Mouse (Mus musculus): ENCODE results near the gene Hnrnph3. TPM values are rescaled to one million over a fixed set of nuclear protein-coding genes. Genes with fewer than 3 reads are reported as not detected.

The Hnrnph3 gene
- polyA plus RNA-seq, 1 experiment, result 18.1 TPM

DNA sequence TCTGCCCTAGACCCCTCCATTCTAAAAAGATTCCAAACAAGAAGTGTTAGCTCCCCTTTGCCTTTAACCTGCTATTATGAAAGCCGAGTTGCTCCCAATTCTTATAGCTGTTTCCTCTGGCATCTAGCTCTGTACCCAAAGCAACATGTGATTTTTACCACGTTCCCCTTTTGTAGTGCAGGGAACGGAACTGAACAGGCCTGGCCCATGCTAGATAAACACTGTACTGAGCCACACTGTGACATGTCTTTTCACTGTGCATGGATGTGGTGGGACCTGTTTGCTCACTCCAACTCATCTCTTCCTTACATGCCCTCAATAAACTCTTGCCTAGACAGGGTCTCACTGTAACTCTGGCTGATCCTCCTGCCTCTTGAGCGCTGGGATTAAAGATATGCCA, 13.7 kb downstream of the Hnrnph3 start:
- H3K27me3 ChIP-seq (ENCODE audit: control insufficient read depth, insufficient read depth, insufficient read length), result no peaks in the 10 kb centered on the region
- no peak overlapping the region for H3K4me2 ChIP-seq (ENCODE audit: low read depth)
- TF ChIP-seq POLR2AphosphoS2 (IDR thresholded peaks at IDR 0.05; ENCODE audit: insufficient read length, low read depth) (peak; percentile 38), USF1 (IDR thresholded peaks at IDR 0.05; ENCODE audit: low read depth) (no peak)
- no peaks in the 10 kb centered on the region for H3K79me2 ChIP-seq (ENCODE audit: control insufficient read depth, insufficient read depth)
- no peak overlapping the region for H3ac ChIP-seq (ENCODE audit: control insufficient read depth, insufficient read length)
- no peak overlapping the region for H3K4me3 ChIP-seq
- H3K36me3 ChIP-seq (ENCODE audit: control insufficient read depth, insufficient read depth), result peaks cover 46% of the 10 kb centered on the region

DNA sequence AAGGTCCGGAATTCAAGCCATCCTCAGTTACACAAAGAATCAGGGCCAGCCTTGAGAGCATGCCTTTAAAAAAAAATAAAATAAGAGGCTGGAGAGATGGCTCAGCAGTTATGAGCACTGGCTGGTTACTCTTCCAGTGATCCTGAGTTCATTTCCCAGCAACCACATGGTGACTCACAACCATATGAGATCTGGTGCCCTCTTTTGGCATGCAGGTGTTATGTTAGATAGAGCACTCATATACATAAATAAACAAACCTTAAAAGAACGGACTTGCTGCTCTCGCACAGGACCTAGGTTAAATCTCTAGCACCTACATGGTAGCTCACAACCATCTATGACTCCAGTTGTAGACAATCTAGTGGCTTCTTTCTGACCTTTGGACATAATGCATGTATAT, 15.8 kb downstream of the Hnrnph3 start:
- TF ChIP-seq CEBPB (IDR thresholded peaks at IDR 0.05; ENCODE audit: insufficient read depth, poor library complexity, severe bottlenecking) (no peak), TCF3 (IDR thresholded peaks at IDR 0.05; ENCODE audit: insufficient read length, low read depth) (no peak), POLR2AphosphoS2 (IDR thresholded peaks at IDR 0.05; ENCODE audit: insufficient read length, low read depth) (no peak), TCF12 (IDR thresholded peaks at IDR 0.05; ENCODE audit: insufficient read depth, poor library complexity, severe bottlenecking) (no peak), USF1 (IDR thresholded peaks at IDR 0.05; ENCODE audit: low read depth) (no peak)
- H3K27me3 ChIP-seq (ENCODE audit: control insufficient read depth, insufficient read depth, insufficient read length), result no peaks in the 10 kb centered on the region
- no peaks in the 10 kb centered on the region for H3K79me2 ChIP-seq (ENCODE audit: control insufficient read depth, insufficient read depth)
- no peak overlapping the region for H3K4me3 ChIP-seq
- H3ac ChIP-seq (ENCODE audit: control insufficient read depth, insufficient read length), result no peak overlapping the region
- H3K36me3 ChIP-seq (ENCODE audit: control insufficient read depth, insufficient read depth), result peaks cover 42% of the 10 kb centered on the region
- no peak overlapping the region for H3K4me2 ChIP-seq (ENCODE audit: low read depth)

DNA sequence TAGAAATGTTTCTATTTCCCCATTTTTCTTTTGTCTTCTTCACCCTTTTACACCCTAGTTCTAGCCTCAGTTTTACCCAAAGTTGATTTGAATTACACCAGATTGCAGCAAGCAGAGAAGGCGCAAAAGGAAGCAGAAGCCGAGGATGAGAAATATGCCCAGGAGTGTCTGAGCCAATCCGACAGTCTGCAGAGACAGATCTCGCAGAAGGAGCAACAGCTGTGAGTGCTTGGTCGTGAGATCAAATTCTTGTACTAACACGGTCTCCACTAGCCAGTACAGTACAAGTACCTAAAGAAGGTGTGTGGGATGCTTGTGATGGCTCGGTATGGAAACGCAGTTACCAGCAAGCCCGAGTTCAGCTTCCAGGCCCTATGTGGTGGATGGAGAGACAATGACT, 19.5 kb downstream of the Hnrnph3 start:
- H3ac ChIP-seq (ENCODE audit: control insufficient read depth, insufficient read length), result no peak overlapping the region
- H3K36me3 ChIP-seq (ENCODE audit: control insufficient read depth, insufficient read depth), result peaks cover 25% of the 10 kb centered on the region
- H3K79me2 ChIP-seq (ENCODE audit: control insufficient read depth, insufficient read depth), result no peaks in the 10 kb centered on the region
- H3K4me2 ChIP-seq (ENCODE audit: low read depth), result no peak overlapping the region
- H3K4me3 ChIP-seq, result no peak overlapping the region
- TF ChIP-seq MAX (IDR thresholded peaks at IDR 0.05; ENCODE audit: low read depth) (no peak), MYOG (IDR thresholded peaks at IDR 0.05; ENCODE audit: control insufficient read depth in 1 of 3, insufficient read depth in 1 of 3, insufficient read length in 2 of 3, low read depth in 2 of 3) (no peak), MYOD1 (IDR thresholded peaks at IDR 0.05; ENCODE audit: control insufficient read depth in 1 of 3, insufficient read length in 2 of 3, low read depth in 2 of 3) (no peak), SRF (IDR thresholded peaks at IDR 0.05; ENCODE audit: control insufficient read depth, insufficient read length, low read depth) (no peak), POLR2A (IDR thresholded peaks at IDR 0.05; ENCODE audit: insufficient read length, low read depth) (no peak), USF1 (IDR thresholded peaks at IDR 0.05; ENCODE audit: low read depth) (no peak), E2F4 (IDR thresholded peaks at IDR 0.05; ENCODE audit: insufficient read depth) (no peak), TCF3 (IDR thresholded peaks at IDR 0.05; ENCODE audit: insufficient read length, low read depth) (no peak), CEBPB (IDR thresholded peaks at IDR 0.05; ENCODE audit: insufficient read depth, poor library complexity, severe bottlenecking) (no peak), POLR2AphosphoS2 (IDR thresholded peaks at IDR 0.05; ENCODE audit: insufficient read length, low read depth) (no peak), REST (IDR thresholded peaks at IDR 0.05; ENCODE audit: insufficient read depth, insufficient read length) (no peak), TCF12 (IDR thresholded peaks at IDR 0.05; ENCODE audit: insufficient read depth, poor library complexity, severe bottlenecking) (no peak)
- H3K27me3 ChIP-seq (ENCODE audit: control insufficient read depth, insufficient read depth, insufficient read length), result no peaks in the 10 kb centered on the region

DNA sequence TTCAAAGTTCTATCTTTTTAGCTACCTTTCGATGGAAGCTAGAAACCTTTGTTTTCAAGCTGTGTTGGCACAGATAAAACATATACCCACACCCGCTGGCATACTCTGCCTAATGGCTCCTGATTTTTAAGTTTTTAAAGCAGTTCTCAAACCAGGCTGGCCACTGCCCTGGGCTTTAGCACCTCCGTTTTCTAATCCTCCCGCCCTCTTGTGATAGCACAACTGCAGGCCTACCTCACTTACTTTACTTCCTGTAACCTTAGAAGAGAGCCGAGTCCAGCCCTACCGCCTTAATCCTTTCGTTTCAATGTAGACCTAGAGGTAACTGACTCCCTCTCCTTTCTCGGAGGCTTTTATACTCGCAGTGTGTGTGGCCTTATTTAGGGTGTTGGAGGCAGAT, 20.8 kb downstream of the Hnrnph3 start:
- H3K36me3 ChIP-seq (ENCODE audit: control insufficient read depth, insufficient read depth), result peaks cover 30% of the 10 kb centered on the region

DNA sequence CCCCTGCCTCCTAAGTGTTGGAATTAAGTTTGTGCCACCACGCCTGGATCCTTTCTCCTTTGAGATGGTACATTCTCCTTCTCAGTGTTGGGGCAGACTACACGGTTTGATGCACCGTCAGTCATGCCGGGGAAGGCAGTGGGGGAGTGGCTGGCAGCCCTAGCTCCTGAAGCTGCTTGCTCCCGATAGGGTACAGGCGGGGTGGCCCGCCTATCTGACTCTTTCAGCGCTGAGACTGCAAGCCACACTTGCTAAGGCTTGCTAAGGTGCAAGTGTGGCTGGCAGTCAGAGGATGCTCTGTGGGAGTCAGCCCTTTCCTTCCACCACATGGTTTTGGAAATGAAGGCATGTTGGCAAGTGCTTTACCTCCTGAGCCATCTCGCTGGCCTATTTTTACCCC, 23.4 kb downstream of the Hnrnph3 start:
- no peak overlapping the region for H3K4me2 ChIP-seq (ENCODE audit: low read depth)
- H3ac ChIP-seq (ENCODE audit: control insufficient read depth, insufficient read length), result no peak overlapping the region
- H3K27me3 ChIP-seq (ENCODE audit: control insufficient read depth, insufficient read depth, insufficient read length), result no peaks in the 10 kb centered on the region
- H3K79me2 ChIP-seq (ENCODE audit: control insufficient read depth, insufficient read depth), result no peaks in the 10 kb centered on the region
- H3K4me3 ChIP-seq, result no peak overlapping the region
- no peak for TF ChIP-seq SRF (IDR thresholded peaks at IDR 0.05; ENCODE audit: control insufficient read depth, insufficient read length, low read depth)
- TF ChIP-seq POLR2A (IDR thresholded peaks at IDR 0.05; ENCODE audit: insufficient read length, low read depth), result no peak
- TF ChIP-seq E2F4 (IDR thresholded peaks at IDR 0.05; ENCODE audit: insufficient read depth), result no peak
- no peak for TF ChIP-seq POLR2AphosphoS2 (IDR thresholded peaks at IDR 0.05; ENCODE audit: insufficient read length, low read depth)
- TF ChIP-seq TCF3 (IDR thresholded peaks at IDR 0.05; ENCODE audit: insufficient read length, low read depth), result no peak
- no peak for TF ChIP-seq TCF12 (IDR thresholded peaks at IDR 0.05; ENCODE audit: insufficient read depth, poor library complexity, severe bottlenecking)
- TF ChIP-seq MYOG (IDR thresholded peaks at IDR 0.05; ENCODE audit: control insufficient read depth in 1 of 3, insufficient read depth in 1 of 3, insufficient read length in 2 of 3, low read depth in 2 of 3), result no peak
- TF ChIP-seq USF1 (IDR thresholded peaks at IDR 0.05; ENCODE audit: low read depth), result no peak
- no peak for TF ChIP-seq CEBPB (IDR thresholded peaks at IDR 0.05; ENCODE audit: insufficient read depth, poor library complexity, severe bottlenecking)
- TF ChIP-seq REST (IDR thresholded peaks at IDR 0.05; ENCODE audit: insufficient read depth, insufficient read length), result no peak
- no peak for TF ChIP-seq MAX (IDR thresholded peaks at IDR 0.05; ENCODE audit: low read depth)
- no peak for TF ChIP-seq MYOD1 (IDR thresholded peaks at IDR 0.05; ENCODE audit: control insufficient read depth in 1 of 3, insufficient read length in 2 of 3, low read depth in 2 of 3)
- H3K36me3 ChIP-seq (ENCODE audit: control insufficient read depth, insufficient read depth), result peaks cover 23% of the 10 kb centered on the region

More for the DNA sequence above, 20.8 kb downstream of the Hnrnph3 start:
- H3K4me2 ChIP-seq (ENCODE audit: low read depth), result no peak overlapping the region
- no peak overlapping the region for H3ac ChIP-seq (ENCODE audit: control insufficient read depth, insufficient read length)
- TF ChIP-seq MAX (IDR thresholded peaks at IDR 0.05; ENCODE audit: low read depth), result no peak
- TF ChIP-seq TCF12 (IDR thresholded peaks at IDR 0.05; ENCODE audit: insufficient read depth, poor library complexity, severe bottlenecking), result no peak
- TF ChIP-seq MYOD1 (IDR thresholded peaks at IDR 0.05; ENCODE audit: control insufficient read depth in 1 of 3, insufficient read length in 2 of 3, low read depth in 2 of 3), result no peak
- no peak for TF ChIP-seq E2F4 (IDR thresholded peaks at IDR 0.05; ENCODE audit: insufficient read depth)
- no peak for TF ChIP-seq USF1 (IDR thresholded peaks at IDR 0.05; ENCODE audit: low read depth)
- no peak for TF ChIP-seq POLR2AphosphoS2 (IDR thresholded peaks at IDR 0.05; ENCODE audit: insufficient read length, low read depth)
- TF ChIP-seq POLR2A (IDR thresholded peaks at IDR 0.05; ENCODE audit: insufficient read length, low read depth), result no peak
- no peak for TF ChIP-seq SRF (IDR thresholded peaks at IDR 0.05; ENCODE audit: control insufficient read depth, insufficient read length, low read depth)
- no peaks in the 10 kb centered on the region for H3K27me3 ChIP-seq (ENCODE audit: control insufficient read depth, insufficient read depth, insufficient read length)
- no peak overlapping the region for H3K4me3 ChIP-seq
- H3K79me2 ChIP-seq (ENCODE audit: control insufficient read depth, insufficient read depth), result no peaks in the 10 kb centered on the region

Data from myocyte (in vitro differentiated cells).